17 mouse cellular contexts compared by ENCODE assay signal in the genomic region with DNA sequence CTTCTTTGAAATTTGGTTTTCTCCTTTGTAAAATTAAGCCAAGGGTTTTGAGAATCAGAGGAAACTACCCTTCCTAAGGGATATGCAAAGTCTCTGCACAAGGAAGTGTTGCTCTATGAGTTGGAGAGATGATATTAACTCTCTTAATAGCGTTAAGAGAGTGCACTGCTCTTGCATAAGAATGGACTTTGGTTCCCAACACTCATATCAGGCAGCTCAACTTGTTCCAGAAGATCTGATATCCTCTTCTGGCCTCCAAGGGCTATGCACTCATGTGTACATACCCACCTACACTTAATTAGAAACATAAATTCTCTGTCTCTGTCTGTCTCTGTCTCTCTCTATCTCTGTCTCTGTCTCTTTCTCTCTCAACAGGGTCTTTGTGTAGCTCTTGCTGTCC.
"Had no signal": no experiment of that assay in that cellular context is flagged by ENCODE, and none has a peak within 500 bp of the region (broad histone marks: within the 10 kb centered on the region; RNA-seq: fewer than 3 reads in every experiment).

No protein-coding gene starts in this region.

- H3K36me3 ChIP-seq: liver, embryonic 12.5 days; midbrain, embryonic 10.5 days; midbrain, embryonic 12.5 days; midbrain, embryonic 15.5 days; neural tube, embryonic 12.5 days; stomach, embryonic 15.5 days had no signal

- H3K4me1 ChIP-seq: liver, embryonic 12.5 days; midbrain, embryonic 10.5 days; midbrain, embryonic 12.5 days; midbrain, embryonic 15.5 days; neural tube, embryonic 12.5 days had no signal

- ATAC-seq: liver, embryonic 12.5 days; midbrain, embryonic 15.5 days had no signal

- DNase-seq: lung, adult 18-20 months; lung, embryonic 14.5 days; lung, postnatal 10 days; lung, postnatal 4 days; right cerebral cortex, postnatal 14 days; right cerebral cortex, postnatal 4 days; spleen, adult 18-20 months; thymus, adult 2 months; thymus, postnatal 25 days; thymus, postnatal 4 days had no signal

- H3K27me3 ChIP-seq: liver, embryonic 12.5 days; midbrain, embryonic 12.5 days; midbrain, embryonic 15.5 days; neural tube, embryonic 12.5 days; stomach, embryonic 15.5 days had no signal

- H3K9me3 ChIP-seq: liver, embryonic 12.5 days; midbrain, embryonic 10.5 days; midbrain, embryonic 12.5 days; midbrain, embryonic 15.5 days; neural tube, embryonic 12.5 days; stomach, embryonic 15.5 days had no signal

- H3K4me2 ChIP-seq: liver, embryonic 12.5 days; lung, embryonic 14.5 days; midbrain, embryonic 12.5 days; midbrain, embryonic 15.5 days; neural tube, embryonic 12.5 days; stomach, embryonic 15.5 days had no signal

- H3K27ac ChIP-seq: liver, embryonic 12.5 days; liver, embryonic 14.5 days; midbrain, embryonic 10.5 days; midbrain, embryonic 12.5 days; midbrain, embryonic 15.5 days; neural tube, embryonic 12.5 days; stomach, embryonic 15.5 days had no signal

- H3K4me3 ChIP-seq: liver, embryonic 12.5 days; midbrain, embryonic 10.5 days; midbrain, embryonic 12.5 days; midbrain, embryonic 15.5 days; neural tube, embryonic 12.5 days; stomach, embryonic 15.5 days had no signal

- H3K9ac ChIP-seq: liver, embryonic 12.5 days; liver, embryonic 14.5 days; lung, embryonic 14.5 days; midbrain, embryonic 12.5 days; midbrain, embryonic 15.5 days; neural tube, embryonic 12.5 days; stomach, embryonic 15.5 days had no signal
